Mouse (Mus musculus) kidney, embryonic 15.5 days (tissue): ENCODE results near the gene Tenm2. TPM values are rescaled to one million over a fixed set of nuclear protein-coding genes. Genes with fewer than 3 reads are reported as not detected.
A peak's percentile ranks its signal among the peaks of the same experiment; 100 is the strongest.

Experiments
- ATAC-seq: fragments of 200-750 bp; cut with Nextera tagmentation; replicated peaks from 2 replicates; pipeline ENCODE4 v1.8.0; 2017; ENCODE audit warnings: moderate TSS enrichment; ENCODE audit not compliant: low FRiP score
- H3K27ac ChIP-seq: fragments of 300-500 bp; sonication (generic); 2 replicates; pipeline ENCODE4 v1.5.1; 2015; ENCODE audit warnings: mild to moderate bottlenecking, inconsistent platforms
- H3K27me3 ChIP-seq: fragments of 300-500 bp; sonication (generic); 2 replicates; pipeline ENCODE4 v1.6.1; 2015; ENCODE audit warnings: inconsistent platforms
- H3K36me3 ChIP-seq: fragments of 300-500 bp; sonication (generic); 2 replicates; pipeline ENCODE4 v1.6.1; 2015; ENCODE audit warnings: inconsistent platforms
- H3K4me1 ChIP-seq: fragments of 300-500 bp; sonication (generic); 2 replicates; pipeline ENCODE4 v1.6.1; 2015; ENCODE audit warnings: inconsistent platforms
- H3K4me2 ChIP-seq: fragments of 300-500 bp; sonication (generic); 2 replicates; pipeline ENCODE4 v1.6.1; 2015; ENCODE audit warnings: moderate library complexity, mild to moderate bottlenecking, inconsistent platforms
- H3K4me3 ChIP-seq: fragments of 300-500 bp; sonication (generic); replicated peaks from 2 replicates; pipeline ENCODE4 v1.5.1; 2015; ENCODE audit warnings: mild to moderate bottlenecking, inconsistent platforms
- H3K9ac ChIP-seq: fragments of 300-500 bp; sonication (generic); 2 replicates; pipeline ENCODE4 v1.6.1; 2015; ENCODE audit warnings: mild to moderate bottlenecking, inconsistent platforms
- H3K9me3 ChIP-seq: fragments of 300-500 bp; sonication (generic); replicated peaks from 2 replicates; pipeline ENCODE4 v1.6.1; 2016; ENCODE audit warnings: inconsistent platforms
- WGBS: fragments of 180-500 bp; shearing (Covaris S2); methylation state at CpG from one replicate; pipeline ENCODE4 v1.1.7; 2015; ENCODE audit warnings: mixed read lengths; 5-methylcytosine and 5-hydroxymethylcytosine counted together
- polyA plus RNA-seq: library from polyadenylated mRNA; unstranded; fragments of >200 nt; fragmentation: Nextera tagmentation; extraction: Ambion mirVana; gene quantifications from 2 replicates; pipeline ENCODE4 v1.2.1, GENCODE M21; 2015

The Tenm2 gene
- polyA plus RNA-seq, 1 experiment from 2014 or later = 0.78 TPM

DNA sequence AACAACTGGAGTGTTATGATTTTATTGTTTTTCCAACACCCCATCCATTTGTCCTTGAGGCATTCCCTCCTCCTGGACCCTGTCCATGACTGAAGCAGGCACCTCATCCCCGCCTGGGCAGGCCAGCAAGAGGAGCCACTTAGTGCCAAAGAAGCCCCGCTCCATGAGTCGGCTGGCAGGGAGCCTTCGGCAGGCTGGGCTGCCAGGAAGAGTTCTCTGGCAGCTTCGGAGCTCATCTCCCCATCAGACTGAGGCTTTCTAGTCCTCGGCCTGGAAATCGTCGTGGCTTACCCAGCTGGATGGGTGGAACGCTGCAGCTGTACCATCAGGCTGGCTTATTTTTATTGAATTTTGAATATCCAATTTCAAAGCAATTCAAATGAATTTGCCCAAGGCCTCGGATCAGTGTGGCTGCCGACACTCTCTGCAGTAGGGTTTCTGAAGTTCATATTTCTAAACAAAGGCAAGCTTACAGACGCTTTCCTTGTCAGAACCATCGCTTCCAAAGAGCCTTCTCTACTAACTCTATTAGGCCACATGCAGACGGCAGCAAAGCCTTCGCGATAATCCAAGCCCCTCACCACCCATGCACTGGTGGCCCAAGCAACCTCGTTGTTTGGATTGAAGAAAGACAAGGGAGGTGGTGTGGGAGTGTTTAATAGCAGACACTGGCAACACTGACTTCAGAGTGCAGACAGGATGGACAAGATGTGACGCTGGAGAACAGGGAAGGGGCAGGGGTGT is 991.8 kb downstream of the Tenm2 start:
- Histone ChIP-seq H3K4me3 (no peak overlapping the region), H3K9ac (no peak overlapping the region), H3K4me2 (no peak overlapping the region), H3K27me3 (no peaks in the 10 kb centered on the region), H3K27ac (no peak overlapping the region), H3K4me1 (no peaks in the 10 kb centered on the region), H3K36me3 (no peaks in the 10 kb centered on the region), H3K9me3 (no peaks in the 10 kb centered on the region)
- ATAC-seq = no peak
- WGBS = 63% methylated on average over 18 of the region's 18 CpGs

DNA sequence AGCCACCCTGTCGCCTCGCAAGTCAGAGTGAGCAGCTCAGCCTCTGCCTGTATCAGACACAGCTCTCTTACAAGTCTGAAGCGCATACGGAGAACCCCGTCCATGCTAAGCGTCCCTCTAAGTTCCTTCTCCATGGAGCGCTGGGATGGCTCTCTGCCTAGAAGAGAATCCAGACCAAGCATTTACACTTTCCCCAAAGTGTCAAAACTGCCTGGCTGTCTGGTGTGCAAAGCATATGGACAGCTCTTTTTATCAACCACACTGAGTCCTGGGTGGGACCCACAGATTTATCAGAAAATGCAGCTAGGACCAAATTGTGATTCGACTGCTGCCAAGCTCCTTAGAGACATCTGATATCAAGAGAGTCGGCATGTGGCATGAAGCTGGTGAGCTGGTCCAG is 996.9 kb downstream of the Tenm2 start:
- Histone ChIP-seq H3K27me3 (no peaks in the 10 kb centered on the region), H3K4me3 (no peak overlapping the region), H3K9ac (no peak overlapping the region), H3K27ac (no peak overlapping the region), H3K4me1 (no peaks in the 10 kb centered on the region), H3K36me3 (no peaks in the 10 kb centered on the region), H3K9me3 (no peaks in the 10 kb centered on the region), H3K4me2 (no peak overlapping the region)
- no peak for ATAC-seq
- 89% methylated on average over 9 of the region's 9 CpGs for WGBS

DNA sequence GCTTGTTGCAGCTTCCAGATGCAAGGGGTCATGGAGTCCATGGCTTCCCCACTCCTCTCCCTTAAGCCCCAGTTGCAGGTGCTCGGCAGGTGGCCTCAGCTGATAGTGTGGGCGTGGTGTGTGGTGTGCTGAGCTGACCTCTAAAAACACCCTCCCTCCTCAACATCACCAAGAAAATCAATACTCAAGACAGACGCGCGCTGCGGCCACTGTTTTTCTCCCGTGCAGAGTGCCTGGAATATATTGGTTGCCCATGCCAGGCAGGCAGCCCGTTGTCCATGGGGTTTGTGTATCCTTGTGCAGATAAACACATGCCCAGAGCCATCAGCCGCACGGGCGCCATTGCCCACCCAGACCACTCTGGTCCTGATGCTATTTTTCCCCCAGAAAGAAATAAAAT is 1007.1 kb downstream of the Tenm2 start:
- ATAC-seq = no peak
- H3K36me3 ChIP-seq = no peaks in the 10 kb centered on the region
- no peak overlapping the region for H3K27ac ChIP-seq
- WGBS = 78% methylated on average over 11 of the region's 11 CpGs
- no peaks in the 10 kb centered on the region for H3K27me3 ChIP-seq
- H3K4me2 ChIP-seq = no peak overlapping the region
- H3K4me3 ChIP-seq = no peak overlapping the region
- no peaks in the 10 kb centered on the region for H3K9me3 ChIP-seq
- H3K4me1 ChIP-seq = no peaks in the 10 kb centered on the region
- no peak overlapping the region for H3K9ac ChIP-seq

DNA sequence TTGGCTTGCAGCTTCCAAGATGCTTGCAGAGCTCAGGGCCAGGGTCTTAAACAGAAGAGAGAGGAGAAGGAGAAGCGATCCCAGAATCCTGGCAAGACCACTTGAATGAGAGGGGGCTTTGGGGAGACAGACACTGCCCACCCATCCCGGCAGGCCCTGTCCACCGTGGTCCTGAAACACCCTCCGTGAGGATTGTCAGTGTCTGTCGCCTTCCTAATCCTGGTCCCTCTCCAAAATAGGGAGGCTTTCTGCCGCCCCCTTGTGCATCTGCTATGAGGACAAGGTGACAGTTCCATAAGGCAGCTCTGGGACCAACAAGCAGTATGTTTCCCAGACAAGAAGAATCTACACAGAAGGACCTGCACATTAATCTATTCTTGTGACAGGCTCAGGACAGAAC is 1007.6 kb downstream of the Tenm2 start:
- no peaks in the 10 kb centered on the region for H3K27me3 ChIP-seq
- no peaks in the 10 kb centered on the region for H3K4me1 ChIP-seq
- H3K4me3 ChIP-seq = no peak overlapping the region
- no peaks in the 10 kb centered on the region for H3K9me3 ChIP-seq
- H3K4me2 ChIP-seq = no peak overlapping the region
- no peak for ATAC-seq
- H3K9ac ChIP-seq = no peak overlapping the region
- 79% methylated on average over 6 of the region's 6 CpGs for WGBS
- H3K27ac ChIP-seq = no peak overlapping the region
- H3K36me3 ChIP-seq = no peaks in the 10 kb centered on the region

DNA sequence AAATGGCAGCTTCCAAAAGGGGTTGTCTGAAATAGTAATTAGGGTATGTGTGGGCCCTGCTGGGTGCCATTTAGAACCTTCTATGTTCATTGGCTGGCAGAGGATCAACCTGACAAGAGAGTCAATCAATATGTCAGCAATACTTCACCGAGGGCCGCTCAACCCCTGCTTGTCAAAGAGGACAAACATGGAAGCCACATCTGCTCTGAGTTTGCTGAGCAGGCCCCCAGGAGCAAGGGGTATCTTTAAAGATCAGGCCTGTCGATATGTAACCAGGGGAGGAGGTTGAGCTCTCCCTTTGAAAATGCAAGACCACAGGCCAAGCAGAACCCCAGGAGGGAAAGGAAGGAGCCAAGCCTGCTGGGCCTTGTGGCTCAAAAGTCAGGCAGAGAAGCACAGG is 1009.7 kb downstream of the Tenm2 start:
- no peak overlapping the region for H3K9ac ChIP-seq
- WGBS = 73% methylated on average over 3 of the region's 3 CpGs
- no peak overlapping the region for H3K4me2 ChIP-seq
- H3K9me3 ChIP-seq = no peaks in the 10 kb centered on the region
- no peaks in the 10 kb centered on the region for H3K27me3 ChIP-seq
- H3K4me3 ChIP-seq = no peak overlapping the region
- H3K27ac ChIP-seq = no peak overlapping the region
- 0 out of 2 replicates have a peak, but pooled peaks cover 3% of the 10 kb centered on the region for H3K4me1 ChIP-seq
- H3K36me3 ChIP-seq = no peaks in the 10 kb centered on the region
- ATAC-seq = no peak

DNA sequence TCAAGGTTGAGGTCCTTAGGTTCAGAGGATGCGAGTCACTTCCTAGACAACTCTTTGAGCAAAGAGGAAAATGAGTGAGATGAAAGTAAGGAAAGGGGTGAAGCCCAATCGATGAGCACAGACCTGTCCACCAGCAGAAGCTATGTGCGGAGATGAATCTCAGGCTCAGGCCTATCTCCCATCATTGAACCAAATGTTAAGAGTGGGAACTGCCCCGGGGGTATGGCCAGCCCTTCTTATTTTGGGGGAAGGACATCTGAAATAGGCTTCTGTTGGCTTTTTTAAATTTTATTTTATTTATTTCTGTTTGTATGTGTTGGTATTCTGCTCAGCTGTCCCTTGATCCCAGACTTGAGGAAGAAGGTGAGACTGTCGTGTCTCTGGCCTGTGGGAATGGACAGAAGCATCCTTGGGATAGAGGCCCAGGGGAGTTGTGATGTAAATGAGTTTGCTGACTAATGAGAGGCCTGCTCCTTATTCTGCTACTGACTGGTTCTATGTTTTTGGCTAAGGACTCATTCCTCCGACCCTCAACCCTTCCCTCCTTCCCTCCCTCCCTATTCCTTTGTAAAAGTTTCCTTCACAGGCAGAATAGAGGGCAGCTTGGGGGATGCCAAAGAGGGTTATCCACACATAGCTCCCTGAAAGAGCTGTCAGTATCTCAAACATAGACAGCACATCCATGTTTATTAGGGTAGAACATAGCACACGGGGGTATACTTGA is 1011.9 kb downstream of the Tenm2 start:
- H3K9me3 ChIP-seq = no peaks in the 10 kb centered on the region
- no peak overlapping the region for H3K4me2 ChIP-seq
- H3K4me3 ChIP-seq = no peak overlapping the region
- no peak overlapping the region for H3K27ac ChIP-seq
- WGBS = 88% methylated on average over 7 of the region's 7 CpGs
- no peak overlapping the region for H3K9ac ChIP-seq
- ATAC-seq = no peak
- no peaks in the 10 kb centered on the region for H3K36me3 ChIP-seq
- H3K27me3 ChIP-seq = no peaks in the 10 kb centered on the region
- peaks cover 9% of the 10 kb centered on the region for H3K4me1 ChIP-seq

DNA sequence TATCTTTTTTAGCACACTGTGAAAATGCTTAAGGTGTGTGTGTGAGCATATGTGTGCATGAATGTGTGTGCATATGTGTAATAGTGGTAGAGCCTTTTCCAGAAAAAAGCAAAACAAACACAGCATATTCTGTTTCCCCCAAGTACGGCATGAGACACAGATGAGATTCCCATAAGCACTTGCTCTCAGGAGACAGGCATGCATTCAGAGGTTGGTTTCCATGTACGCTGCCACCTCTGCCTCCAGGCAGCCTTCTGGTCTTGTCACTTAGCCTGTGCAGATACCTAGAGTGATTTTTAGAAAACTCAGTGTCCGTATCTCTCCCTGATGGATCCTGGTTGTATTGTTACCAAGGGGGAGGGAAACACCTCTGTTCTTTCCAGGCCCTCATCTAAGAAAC is 1013.7 kb downstream of the Tenm2 start:
- H3K27me3 ChIP-seq = no peaks in the 10 kb centered on the region
- no peak overlapping the region for H3K9ac ChIP-seq
- no peak for ATAC-seq

GRCm38 (mm10) chr11:36221271-36221975 is 1014.3 kb downstream of the Tenm2 start:
- Histone ChIP-seq H3K9me3 (no peaks in the 10 kb centered on the region), H3K9ac (no peak overlapping the region), H3K36me3 (no peaks in the 10 kb centered on the region), H3K4me2 (peak overlapping the region; percentile 52), H3K4me1 (peaks cover 9% of the 10 kb centered on the region), H3K27me3 (no peaks in the 10 kb centered on the region), H3K27ac (no peak overlapping the region), H3K4me3 (peak overlapping the region; percentile 26)
- WGBS = 14% methylated on average over 10 of the region's 10 CpGs
- ATAC-seq = peak; percentile 87

More for the DNA sequence above, 1013.7 kb downstream of the Tenm2 start:
- H3K4me1 ChIP-seq = peaks cover 9% of the 10 kb centered on the region
- H3K27ac ChIP-seq = no peak overlapping the region
- H3K4me2 ChIP-seq = no peak overlapping the region
- H3K4me3 ChIP-seq = no peak overlapping the region
- no peaks in the 10 kb centered on the region for H3K36me3 ChIP-seq
- WGBS = 92% methylated on average over 3 of the region's 3 CpGs
- H3K9me3 ChIP-seq = no peaks in the 10 kb centered on the region

DNA sequence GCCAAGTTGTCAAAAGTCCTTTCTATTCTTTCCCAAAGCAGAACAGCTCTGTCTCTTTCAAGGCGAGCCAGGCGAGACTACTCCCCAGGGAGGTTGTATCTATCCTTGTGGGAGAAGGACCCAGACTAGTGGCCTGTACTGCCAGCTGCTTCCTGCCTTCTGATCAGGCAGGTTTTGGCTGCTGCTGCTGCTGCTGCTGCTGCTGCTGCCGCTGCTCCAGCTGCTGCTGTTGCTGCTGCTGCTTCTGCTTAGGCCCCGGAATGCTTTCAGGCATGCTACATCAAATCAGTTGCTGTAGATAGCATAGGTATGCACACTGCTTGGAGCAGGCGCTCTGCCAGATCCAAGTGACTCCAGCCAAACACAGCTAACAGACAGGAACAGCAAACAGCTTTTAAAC is 1015.1 kb downstream of the Tenm2 start:
- no peaks in the 10 kb centered on the region for H3K27me3 ChIP-seq
- H3K4me1 ChIP-seq = peaks cover 9% of the 10 kb centered on the region
- H3K36me3 ChIP-seq = no peaks in the 10 kb centered on the region
- no peaks in the 10 kb centered on the region for H3K9me3 ChIP-seq
- H3K27ac ChIP-seq = no peak overlapping the region
- no peak overlapping the region for H3K9ac ChIP-seq
- ATAC-seq = no peak; the same call in 1 of the 2 replicates
- no peak overlapping the region for H3K4me2 ChIP-seq
- WGBS = 21% methylated on average over 5 of the region's 5 CpGs
- H3K4me3 ChIP-seq = no peak overlapping the region

DNA sequence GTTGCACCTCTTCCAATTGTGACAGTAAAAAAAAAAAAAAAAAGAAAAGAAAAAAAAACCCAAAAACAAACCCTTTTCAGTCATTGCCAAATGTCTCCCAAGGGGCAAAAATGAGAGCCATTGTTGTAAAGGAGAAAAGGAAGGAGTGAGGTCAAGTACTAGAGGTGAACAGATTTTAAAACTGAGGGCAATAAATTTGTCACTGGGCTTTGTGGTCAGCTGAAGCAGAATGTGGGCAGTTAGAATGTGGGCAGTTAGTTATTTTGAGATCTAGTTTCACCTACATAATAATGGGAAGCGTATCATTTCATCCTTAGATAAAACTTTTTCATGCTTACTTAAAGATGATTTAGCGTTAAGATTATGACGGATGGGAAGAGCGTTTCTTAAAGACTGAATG is 1016.2 kb downstream of the Tenm2 start:
- ATAC-seq = no peak
- no peaks in the 10 kb centered on the region for H3K27me3 ChIP-seq
- 46% methylated on average over 4 of the region's 4 CpGs for WGBS
- no peaks in the 10 kb centered on the region for H3K9me3 ChIP-seq
- no peak overlapping the region for H3K4me3 ChIP-seq
- H3K27ac ChIP-seq = no peak overlapping the region
- H3K36me3 ChIP-seq = no peaks in the 10 kb centered on the region
- no peak overlapping the region for H3K4me2 ChIP-seq
- no peak overlapping the region for H3K9ac ChIP-seq
- peaks cover 9% of the 10 kb centered on the region for H3K4me1 ChIP-seq

DNA sequence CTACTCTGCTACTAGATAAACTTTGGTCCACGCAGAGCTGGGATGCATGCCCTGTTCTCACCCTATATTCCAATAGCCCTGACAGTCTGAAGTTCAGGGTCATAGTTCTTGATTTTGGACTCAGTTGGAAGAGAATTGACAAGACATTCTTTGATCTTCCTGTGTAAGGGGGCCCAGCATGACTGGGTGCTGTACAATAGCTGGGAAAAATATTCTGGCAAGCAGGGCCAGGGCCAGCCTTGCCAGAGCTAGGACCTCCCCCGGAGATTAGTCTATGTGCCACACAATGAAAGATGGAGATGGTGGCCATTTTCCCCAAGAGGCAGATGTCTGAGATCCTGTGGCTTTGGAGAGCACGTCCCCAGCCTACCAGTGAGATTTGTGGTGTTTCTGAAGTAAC is 1021.2 kb downstream of the Tenm2 start:
- Histone ChIP-seq H3K9me3 (no peaks in the 10 kb centered on the region), H3K4me1 (no peaks in the 10 kb centered on the region), H3K27ac (no peak overlapping the region), H3K27me3 (no peaks in the 10 kb centered on the region), H3K36me3 (no peaks in the 10 kb centered on the region), H3K9ac (no peak overlapping the region), H3K4me3 (no peak overlapping the region), H3K4me2 (no peak overlapping the region)
- WGBS = 82% methylated on average over 3 of the region's 3 CpGs
- ATAC-seq = no peak

DNA sequence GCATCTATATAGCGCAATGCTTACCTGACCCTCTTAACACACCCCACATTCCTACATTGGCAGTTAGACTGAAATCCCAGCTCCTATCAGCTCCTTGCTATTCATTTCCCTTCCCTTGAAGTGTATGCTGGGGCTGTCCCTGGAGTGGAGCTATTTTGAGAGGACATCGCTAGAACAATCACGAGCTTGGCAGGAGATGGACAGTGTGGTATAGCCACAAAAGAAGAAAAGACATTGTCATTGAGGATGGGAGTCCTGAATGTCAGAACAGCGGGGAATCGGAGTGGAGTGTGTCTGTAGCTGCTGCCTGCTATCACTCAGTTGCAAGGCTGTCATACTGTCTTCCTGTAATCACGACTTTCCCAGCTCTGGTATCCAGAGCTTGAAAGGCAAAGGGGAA is 1031.4 kb downstream of the Tenm2 start:
- no peaks in the 10 kb centered on the region for H3K36me3 ChIP-seq
- no peak overlapping the region for H3K4me3 ChIP-seq
- no peaks in the 10 kb centered on the region for H3K27me3 ChIP-seq
- H3K4me1 ChIP-seq = no peaks in the 10 kb centered on the region
- no peak overlapping the region for H3K4me2 ChIP-seq
- no peak overlapping the region for H3K27ac ChIP-seq
- no peaks in the 10 kb centered on the region for H3K9me3 ChIP-seq
- no peak overlapping the region for H3K9ac ChIP-seq
- WGBS = 87% methylated on average over 6 of the region's 6 CpGs
- no peak for ATAC-seq
